Mouse (Mus musculus) 3134 (cell line): Measurements from ENCODE around the gene Ccdc61.

Experiments
- DNase-seq: peaks from one replicate; pipeline ENCODE4 v3.0.0-alpha.2; 2011; ENCODE audit warnings: low spot score; ENCODE audit not compliant: insufficient read length; ENCODE audit errors: extremely low read depth

Gene Ccdc61

DNA sequence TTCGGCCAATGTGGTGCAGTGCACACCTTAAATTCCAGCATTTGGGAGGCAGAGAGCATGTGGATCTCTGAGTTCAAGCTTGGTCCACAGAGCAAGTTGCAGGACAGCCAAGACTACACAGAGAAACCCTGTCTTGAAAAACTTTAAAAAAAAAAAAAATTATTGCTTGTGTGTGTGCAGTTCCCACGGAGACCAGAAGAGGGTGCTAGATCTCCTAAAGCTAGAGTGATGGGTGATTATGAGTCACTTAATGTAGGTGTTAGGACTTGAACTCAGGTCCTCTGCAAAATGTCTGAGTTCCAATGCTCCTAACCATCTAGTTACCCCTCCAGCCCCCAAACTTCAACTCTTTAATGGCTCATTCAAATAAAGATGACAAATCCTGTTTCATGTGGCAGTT lies 41.7 kb downstream of the Ccdc61 start:
- DNase-seq = no peak

DNA sequence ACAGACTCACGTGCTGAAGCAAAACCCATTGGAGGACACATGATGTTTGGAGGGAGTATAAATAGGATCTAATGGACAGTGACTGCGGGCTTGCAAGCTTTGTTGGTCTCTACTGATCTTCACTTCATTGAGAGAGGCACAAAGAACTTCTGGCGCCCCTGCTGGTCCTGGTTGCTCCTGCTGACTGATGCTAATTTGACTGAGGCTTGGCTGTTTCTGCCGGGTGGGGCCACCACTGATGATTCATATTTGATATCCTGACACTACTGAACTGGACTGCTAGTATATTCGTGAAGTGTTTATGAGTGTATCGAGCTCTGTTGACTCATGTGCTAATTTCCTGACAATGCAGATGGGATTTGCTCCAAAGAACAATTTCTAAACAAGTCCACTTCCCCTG lies 47.4 kb downstream of the Ccdc61 start:
- peak; percentile 37 for DNase-seq

DNA sequence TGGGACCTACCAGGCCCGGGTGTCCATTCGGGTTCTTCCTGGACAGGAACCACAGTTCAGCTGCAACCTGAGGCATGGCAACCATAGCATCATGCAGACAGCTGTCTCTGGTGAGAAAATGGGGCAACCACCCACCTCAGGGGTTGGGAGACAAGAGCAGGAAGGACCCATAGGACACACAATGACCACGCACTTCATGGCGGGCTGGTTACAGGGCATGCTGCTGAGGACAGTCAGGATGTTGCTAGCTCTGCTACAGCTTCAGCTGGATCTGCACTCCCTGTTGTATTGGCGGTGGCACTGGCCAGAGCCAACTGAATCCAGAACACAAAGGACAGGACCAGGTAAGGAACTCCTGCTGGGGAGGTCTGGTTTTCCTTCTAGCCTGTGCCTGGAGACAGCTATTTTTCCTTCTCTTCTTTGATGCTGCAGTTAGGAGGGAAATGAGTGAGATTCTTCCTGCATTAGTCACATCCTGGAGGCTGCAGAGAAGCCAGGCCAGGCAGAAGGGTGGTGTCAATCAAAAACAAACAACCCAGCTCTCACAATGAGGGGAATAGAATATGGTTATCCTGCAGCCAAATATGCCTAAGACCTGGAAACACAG lies 51.8 kb downstream of the Ccdc61 start:
- peak; percentile 69 for DNase-seq

DNA sequence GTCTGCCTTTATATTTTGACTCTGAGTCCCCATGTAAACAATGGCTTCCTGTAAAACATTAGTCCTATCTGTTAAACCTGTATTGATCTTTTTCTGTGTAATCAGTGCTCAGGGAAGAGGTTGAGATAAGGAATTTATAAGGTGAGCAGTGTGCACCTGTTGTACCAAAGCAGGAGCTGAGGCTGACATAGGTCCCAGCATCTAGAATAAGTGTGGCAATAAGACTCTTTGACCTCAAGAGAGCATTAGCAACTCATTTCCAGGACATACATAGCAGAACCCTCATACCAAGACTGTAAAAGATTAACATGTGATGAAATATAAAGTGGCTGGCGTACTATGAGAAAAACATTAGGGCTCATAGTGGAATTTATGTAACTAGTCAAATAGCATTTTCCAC lies 61.8 kb downstream of the Ccdc61 start:
- DNase-seq = no peak

DNA sequence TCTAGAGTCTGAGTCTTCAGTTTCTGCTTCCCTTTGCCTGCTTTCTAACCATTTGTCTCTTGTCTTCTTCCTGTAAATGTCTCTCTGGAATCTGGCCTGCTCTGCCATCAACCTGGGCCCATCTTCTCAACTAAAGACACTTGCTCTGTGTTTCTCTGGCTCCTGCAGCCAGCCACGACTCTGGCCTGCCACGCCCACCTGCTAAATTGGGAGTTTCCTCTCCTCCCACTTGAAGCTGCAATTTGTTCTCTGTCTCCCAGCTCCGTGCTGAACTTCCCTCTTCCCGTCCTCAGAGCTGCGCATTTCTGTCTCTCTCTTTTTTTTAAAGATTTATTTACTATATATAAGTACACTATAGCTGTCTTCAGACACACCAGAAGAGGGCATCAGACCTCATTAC lies 65.4 kb downstream of the Ccdc61 start:
- DNase-seq = no peak

DNA sequence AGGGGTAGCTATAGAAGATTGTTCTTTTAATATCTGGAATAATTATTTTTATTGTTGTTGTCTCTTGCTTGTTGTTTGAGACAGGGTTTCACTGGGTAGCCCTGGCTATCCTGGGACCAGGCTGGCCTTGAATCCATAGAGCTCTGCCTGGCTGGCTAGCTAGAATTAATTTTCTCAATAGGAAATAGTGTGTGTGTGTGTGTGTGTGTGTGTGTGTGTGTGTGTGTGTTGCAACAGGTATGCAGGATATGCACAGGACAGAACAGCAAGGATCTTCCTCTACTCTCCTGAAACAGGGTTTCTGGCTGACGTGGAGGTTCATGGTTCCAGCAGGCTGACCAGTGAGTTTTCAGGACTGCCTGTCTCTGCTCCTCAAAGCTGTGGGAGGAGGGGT lies 69.0 kb downstream of the Ccdc61 start:
- no peak for DNase-seq
